Mouse (Mus musculus): ENCODE results near the gene Krt81. TPM values are rescaled to one million over a fixed set of nuclear protein-coding genes. Genes with fewer than 3 reads are reported as not detected.

The Krt81 gene
- polyA plus RNA-seq, 1 experiment from 2014 or later: 0.35 TPM

DNA sequence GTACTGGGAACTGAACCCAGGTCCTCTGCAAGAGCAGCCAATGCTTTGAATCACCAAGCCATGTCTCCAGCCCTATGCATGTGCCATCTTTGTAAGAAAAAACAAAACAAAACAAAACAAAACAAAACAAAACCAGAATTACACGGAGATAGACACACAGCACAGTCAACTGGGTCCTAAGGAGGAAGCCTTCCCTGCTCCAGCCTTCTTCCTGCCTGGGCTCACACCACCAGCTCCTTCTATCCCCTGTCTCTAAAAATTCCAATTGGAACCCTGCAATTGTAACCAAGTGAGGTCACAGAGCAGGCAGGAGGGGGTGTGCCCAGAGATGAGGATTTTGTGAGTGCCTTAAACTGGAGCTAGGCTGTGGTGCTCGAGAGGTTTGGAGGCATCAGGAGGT, 16.1 kb downstream of the Krt81 start, which contains the start of gene Krt88:
Gene Krt88, plus strand, starts transcription at position 301 of the 400 bp plus-strand sequence.
- no peak within 1 kb of the TSS for H3K27ac ChIP-seq
- no peak within 1 kb of the TSS for H3K4me2 ChIP-seq
- no peak within 1 kb of the TSS for H3K4me3 ChIP-seq
- no peak for ATAC-seq (ENCODE audit: insufficient number of reproducible peaks, low FRiP score, low TSS enrichment, low read depth)
- H3K4me1 ChIP-seq: no peaks in the 10 kb centered on the region
- WGBS: 67% methylated on average over 2 of the region's 2 CpGs
- no peak within 1 kb of the TSS for H3K9ac ChIP-seq
- H3K9me3 ChIP-seq: no peaks in the 10 kb centered on the region
- 0 out of 2 replicates have a peak, but pooled peaks cover 3% of the 10 kb centered on the region for H3K27me3 ChIP-seq
- H3K36me3 ChIP-seq: no peaks in the 10 kb centered on the region

DNA sequence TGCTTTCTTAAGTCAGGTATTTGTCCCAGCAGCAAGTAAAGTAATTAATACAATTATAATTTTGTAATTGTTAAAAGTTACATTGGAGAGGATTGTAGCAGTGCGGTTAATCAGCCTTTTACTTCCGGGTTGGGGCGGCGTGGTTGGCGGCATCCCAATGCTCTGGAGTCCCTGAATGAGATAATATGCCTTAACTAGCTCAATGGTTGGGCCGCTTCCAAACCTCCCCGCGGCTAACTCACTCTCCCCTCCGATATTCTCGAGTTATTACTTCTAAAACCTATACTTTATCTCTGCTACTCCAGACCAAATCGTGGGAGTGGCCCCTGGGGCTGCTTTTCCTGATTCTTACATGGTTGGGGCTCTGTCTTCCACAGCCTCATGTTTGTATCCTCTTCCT, 17.0 kb downstream of the Krt81 start:
- H3K9me3 ChIP-seq: no peaks in the 10 kb centered on the region
- no peak overlapping the region for H3K27ac ChIP-seq
- no peak overlapping the region for H3K9ac ChIP-seq
- ATAC-seq (ENCODE audit: insufficient number of reproducible peaks, low FRiP score, low TSS enrichment, low read depth): no peak
- H3K4me1 ChIP-seq: no peaks in the 10 kb centered on the region
- 59% methylated on average over 11 of the region's 11 CpGs for WGBS
- no peaks in the 10 kb centered on the region for H3K36me3 ChIP-seq
- H3K4me3 ChIP-seq: no peak overlapping the region
- no peak overlapping the region for H3K4me2 ChIP-seq
- no peaks in the 10 kb centered on the region for H3K27me3 ChIP-seq

DNA sequence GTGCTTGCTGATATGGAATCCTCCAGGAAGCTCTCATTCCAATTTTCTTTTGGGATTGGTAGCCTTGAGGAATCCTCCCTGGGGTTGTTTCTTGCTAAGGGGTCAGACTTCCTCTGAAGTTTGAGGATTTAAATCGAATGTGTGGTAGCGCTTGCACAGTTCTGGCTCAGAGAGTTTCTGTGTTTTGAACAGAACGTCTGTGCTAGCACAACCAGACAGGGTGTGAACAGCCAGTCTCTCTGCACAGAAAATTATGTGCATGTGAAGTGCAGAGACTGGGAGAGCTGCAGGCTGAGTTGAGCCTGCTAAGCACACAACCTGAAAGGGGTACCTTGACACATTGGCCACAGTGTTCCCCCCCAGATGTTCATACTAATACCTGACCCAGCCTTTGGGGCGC, 22.7 kb downstream of the Krt81 start:
- H3K4me3 ChIP-seq: no peak overlapping the region
- peaks cover 44% of the 10 kb centered on the region for H3K27me3 ChIP-seq
- ATAC-seq (ENCODE audit: insufficient number of reproducible peaks, low FRiP score, low TSS enrichment, low read depth): no peak
- H3K36me3 ChIP-seq: no peaks in the 10 kb centered on the region
- no peaks in the 10 kb centered on the region for H3K9me3 ChIP-seq
- no peak overlapping the region for H3K4me2 ChIP-seq
- H3K4me1 ChIP-seq: peaks cover 7% of the 10 kb centered on the region
- H3K9ac ChIP-seq: no peak overlapping the region
- no peak overlapping the region for H3K27ac ChIP-seq
- WGBS: 58% methylated on average over 4 of the region's 4 CpGs

- peak within 1 kb of the TSS; percentile 33; the same call in 1 of the 2 replicates for H3K27ac ChIP-seq
- ATAC-seq (ENCODE audit: insufficient number of reproducible peaks, low FRiP score, low TSS enrichment, low read depth): no peak
- H3K9ac ChIP-seq: 0 out of 2 replicates have a peak within 1 kb of the TSS, but pooled peaks have one; percentile 23
Observed at GRCm38 (mm10) chr15:101438555-101438954, 25.0 kb downstream of the Krt81 start, which contains the start of gene Krt87. Gene Krt87 (minus strand): TSS chr15:101438804.

DNA sequence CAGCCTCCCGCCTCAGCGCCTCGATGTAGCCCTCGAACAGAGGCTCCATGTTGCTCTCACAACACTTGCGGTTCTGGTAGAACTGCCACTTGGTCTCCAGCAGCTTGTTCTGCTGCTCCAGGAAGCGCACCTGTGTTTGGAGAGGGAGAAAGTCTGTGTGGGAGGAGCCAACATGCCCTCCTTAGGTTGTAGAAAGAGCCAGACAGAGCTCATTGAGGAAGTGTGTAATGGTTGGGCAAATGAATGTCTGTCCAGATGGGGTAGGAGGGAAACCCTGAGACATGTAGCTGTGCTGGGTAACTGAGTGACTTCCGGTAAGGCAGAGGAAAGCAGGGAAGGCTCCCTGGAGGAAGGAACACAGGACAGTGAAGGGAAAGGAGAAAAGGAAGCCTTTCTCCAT, 26.9 kb downstream of the Krt81 start:
- no peak overlapping the region for H3K4me2 ChIP-seq
- H3K9ac ChIP-seq: no peak overlapping the region
- WGBS: 82% methylated on average over 7 of the region's 7 CpGs
- H3K27me3 ChIP-seq: peaks cover 44% of the 10 kb centered on the region
- no peak overlapping the region for H3K27ac ChIP-seq
- no peak overlapping the region for H3K4me3 ChIP-seq
- no peaks in the 10 kb centered on the region for H3K9me3 ChIP-seq
- peaks cover 7% of the 10 kb centered on the region for H3K4me1 ChIP-seq
- no peaks in the 10 kb centered on the region for H3K36me3 ChIP-seq
- no peak for ATAC-seq (ENCODE audit: insufficient number of reproducible peaks, low FRiP score, low TSS enrichment, low read depth)

More at GRCm38 (mm10) chr15:101438555-101438954, 25.0 kb downstream of the Krt81 start, which contains the start of gene Krt87:
- peak within 1 kb of the TSS; percentile 43 for H3K4me2 ChIP-seq
- peaks cover 7% of the 10 kb centered on the region for H3K4me1 ChIP-seq
- H3K4me3 ChIP-seq: peak within 1 kb of the TSS; percentile 27
- 2% methylated on average over 33 of the region's 34 CpGs for WGBS
- no peaks in the 10 kb centered on the region for H3K36me3 ChIP-seq
- H3K27me3 ChIP-seq: peaks cover 44% of the 10 kb centered on the region
- no peaks in the 10 kb centered on the region for H3K9me3 ChIP-seq

DNA sequence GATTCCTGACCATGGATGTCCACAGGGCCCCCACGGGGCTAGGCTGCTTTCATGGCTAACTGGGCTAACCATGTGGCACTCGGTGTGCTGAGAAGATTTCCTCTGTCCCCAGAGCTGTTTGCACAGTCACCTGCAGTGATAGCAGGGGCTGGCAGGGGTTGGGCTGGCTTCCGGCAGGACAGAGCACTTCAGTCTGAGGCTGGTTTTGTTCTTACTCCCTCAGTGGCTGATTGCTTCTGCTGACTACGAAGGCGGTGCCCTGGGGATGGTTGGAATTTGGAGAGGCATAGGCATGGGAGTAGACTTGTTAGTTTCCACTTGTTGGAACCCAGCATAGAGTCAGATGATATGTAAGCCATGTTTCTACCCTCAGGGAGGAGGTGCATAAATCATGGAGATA, 38.6 kb downstream of the Krt81 start:
- Histone ChIP-seq H3K4me1 (peaks cover 4% of the 10 kb centered on the region; the same call in 1 of the 2 replicates), H3K4me2 (no peak overlapping the region), H3K27ac (peak overlapping the region; percentile 47; the same call in 1 of the 2 replicates), H3K4me3 (no peak overlapping the region), H3K27me3 (no peaks in the 10 kb centered on the region), H3K36me3 (no peaks in the 10 kb centered on the region), H3K9me3 (no peaks in the 10 kb centered on the region), H3K9ac (no peak overlapping the region)
- 28% methylated on average over 5 of the region's 5 CpGs for WGBS
- ATAC-seq (ENCODE audit: insufficient number of reproducible peaks, low FRiP score, low TSS enrichment, low read depth): no peak

DNA sequence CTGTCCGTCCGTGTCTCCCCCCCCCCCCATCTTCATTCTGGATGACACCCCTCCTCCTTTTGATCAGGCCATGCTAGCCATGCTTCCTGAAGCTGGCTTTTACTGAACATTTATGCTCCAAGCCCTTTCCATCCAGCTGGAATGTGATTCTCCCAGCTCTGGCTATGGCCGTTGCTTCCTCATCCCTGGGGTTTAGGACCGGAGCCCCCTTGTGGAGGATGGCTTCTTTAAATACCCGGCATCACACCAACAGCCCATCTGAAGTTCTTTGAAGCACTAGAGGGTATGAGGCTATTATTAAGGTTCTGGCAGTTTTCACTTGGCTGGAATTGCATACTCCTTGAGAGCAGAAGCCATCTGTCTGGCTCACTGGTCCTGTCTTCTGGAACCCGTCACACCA, 42.6 kb downstream of the Krt81 start:
- ATAC-seq (ENCODE audit: insufficient number of reproducible peaks, low FRiP score, low TSS enrichment, low read depth): no peak
- no peak overlapping the region for H3K4me3 ChIP-seq
- no peak overlapping the region for H3K9ac ChIP-seq
- no peak overlapping the region for H3K4me2 ChIP-seq
- no peaks in the 10 kb centered on the region for H3K9me3 ChIP-seq
- H3K4me1 ChIP-seq: peaks cover 4% of the 10 kb centered on the region; the same call in 1 of the 2 replicates
- H3K36me3 ChIP-seq: no peaks in the 10 kb centered on the region
- H3K27me3 ChIP-seq: no peaks in the 10 kb centered on the region
- WGBS: 53% methylated on average over 6 of the region's 6 CpGs
- H3K27ac ChIP-seq: no peak overlapping the region

GRCm38 (mm10) chr15:101418950-101419349, 44.6 kb downstream of the Krt81 start:
- no peak overlapping the region for H3K4me3 ChIP-seq
- peaks cover 9% of the 10 kb centered on the region for H3K27me3 ChIP-seq
- 71% methylated on average over 4 of the region's 4 CpGs for WGBS
- H3K4me2 ChIP-seq: no peak overlapping the region
- H3K9ac ChIP-seq: no peak overlapping the region
- no peaks in the 10 kb centered on the region for H3K9me3 ChIP-seq
- H3K4me1 ChIP-seq: 0 out of 2 replicates have a peak, but pooled peaks cover 5% of the 10 kb centered on the region
- no peaks in the 10 kb centered on the region for H3K36me3 ChIP-seq
- no peak overlapping the region for H3K27ac ChIP-seq
- ATAC-seq (ENCODE audit: insufficient number of reproducible peaks, low FRiP score, low TSS enrichment, low read depth): no peak

DNA sequence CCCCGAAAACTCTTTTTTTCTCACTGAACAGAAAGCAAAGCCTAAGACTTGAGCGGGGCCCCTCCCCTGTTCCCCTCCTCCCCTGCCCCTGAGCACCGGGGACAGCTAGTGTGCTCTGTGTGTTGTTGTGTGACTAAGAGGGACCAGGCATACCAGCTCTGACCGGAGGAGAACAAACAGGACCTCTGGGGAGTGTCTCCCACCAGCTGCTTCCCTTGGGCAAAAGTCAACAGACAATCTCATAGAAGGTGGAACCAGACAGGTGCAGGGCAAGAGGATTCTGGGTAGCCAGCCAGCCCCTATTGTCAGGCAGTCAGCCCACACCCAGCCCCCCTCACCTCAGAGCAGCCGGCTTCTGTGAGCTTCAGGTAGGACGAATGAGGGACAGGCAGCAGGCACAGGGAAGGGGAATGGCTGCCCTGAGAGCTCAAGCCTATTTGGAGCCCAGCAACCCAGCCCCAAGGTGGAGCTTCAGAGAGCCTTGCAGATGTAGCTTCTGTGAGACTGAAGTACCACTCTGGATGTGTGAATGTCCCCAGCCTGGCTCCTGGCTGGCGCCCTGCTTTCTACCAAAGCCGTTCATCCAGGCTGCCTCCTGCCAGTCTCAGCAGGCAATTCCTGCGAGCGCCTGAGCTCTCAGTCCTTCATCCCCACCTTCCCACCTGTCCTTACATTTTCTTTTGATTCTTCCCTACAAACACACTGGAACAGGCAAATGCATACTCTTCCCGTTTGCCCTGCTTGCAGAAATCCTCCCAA, 48.6 kb downstream of the Krt81 start:
- Histone ChIP-seq H3K4me2 (no peak overlapping the region), H3K27ac (no peak overlapping the region), H3K4me1 (peaks cover 24% of the 10 kb centered on the region), H3K9me3 (no peaks in the 10 kb centered on the region), H3K4me3 (no peak overlapping the region), H3K36me3 (no peaks in the 10 kb centered on the region), H3K9ac (no peak overlapping the region), H3K27me3 (peaks cover 30% of the 10 kb centered on the region)
- ATAC-seq (ENCODE audit: insufficient number of reproducible peaks, low FRiP score, low TSS enrichment, low read depth): no peak
- 39% methylated on average over 11 of the region's 11 CpGs for WGBS

DNA sequence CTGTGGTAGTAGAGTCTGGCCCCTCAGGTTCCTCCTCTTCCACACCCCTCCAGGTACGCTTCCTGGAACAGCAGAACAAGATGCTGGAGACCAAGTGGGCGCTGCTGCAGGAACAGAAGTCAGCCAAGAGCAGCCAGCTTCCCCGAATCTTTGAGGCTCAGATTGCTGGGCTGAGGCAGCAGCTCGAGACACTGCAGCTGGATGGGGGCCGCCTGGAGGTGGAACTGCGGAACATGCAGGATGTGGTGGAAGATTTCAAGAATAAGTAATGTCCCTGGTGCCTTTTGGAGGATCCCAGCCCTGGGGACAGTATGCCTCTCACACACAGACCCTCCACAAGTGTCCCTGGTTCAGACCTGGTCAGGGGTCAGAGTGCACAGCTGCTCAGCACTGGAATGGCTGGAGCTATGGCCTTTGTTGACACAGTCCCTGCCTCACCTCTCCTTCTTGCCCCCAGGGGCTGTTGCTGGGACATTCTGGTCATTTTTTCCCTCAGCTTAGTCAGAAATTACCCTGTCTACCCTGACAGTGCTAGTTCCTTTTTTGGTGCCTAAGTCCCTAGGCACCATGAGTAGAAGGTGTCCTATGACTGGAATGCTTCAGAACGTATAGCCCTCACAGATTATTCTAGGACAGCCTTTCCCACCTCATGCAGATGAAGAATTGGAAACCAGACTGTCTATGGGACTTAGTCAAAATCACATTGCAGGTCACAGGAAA, 49.5 kb downstream of the Krt81 start:
- Histone ChIP-seq H3K27ac (no peak overlapping the region), H3K36me3 (no peaks in the 10 kb centered on the region), H3K9me3 (no peaks in the 10 kb centered on the region), H3K4me2 (no peak overlapping the region), H3K4me3 (no peak overlapping the region), H3K27me3 (peaks cover 30% of the 10 kb centered on the region), H3K4me1 (peaks cover 24% of the 10 kb centered on the region), H3K9ac (no peak overlapping the region)
- WGBS: 37% methylated on average over 7 of the region's 7 CpGs
- ATAC-seq (ENCODE audit: insufficient number of reproducible peaks, low FRiP score, low TSS enrichment, low read depth): no peak

DNA sequence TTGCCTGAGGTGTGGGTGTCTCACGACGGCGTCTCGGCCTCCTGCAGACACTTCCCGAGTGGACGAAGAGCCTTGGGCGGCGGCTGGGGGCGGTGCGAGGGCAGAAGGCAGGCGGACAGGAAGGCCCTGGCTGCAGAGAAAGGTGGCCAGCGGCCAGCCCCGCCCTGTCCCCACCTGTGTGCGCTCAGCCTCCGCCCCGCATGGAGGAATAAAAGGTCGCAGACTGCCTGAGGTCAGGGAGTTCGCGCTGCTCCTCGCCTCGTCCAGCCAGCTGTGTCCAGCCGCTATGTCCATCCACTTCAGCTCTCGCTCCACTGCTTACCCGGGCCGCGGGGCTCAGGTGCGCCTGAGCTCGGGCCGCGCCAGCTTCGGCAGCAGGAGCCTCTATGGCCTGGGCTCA, 51.4 kb downstream of the Krt81 start:
- Histone ChIP-seq H3K27ac (no peak overlapping the region), H3K36me3 (no peaks in the 10 kb centered on the region), H3K9me3 (no peaks in the 10 kb centered on the region), H3K4me3 (0 out of 2 replicates have a peak overlapping the region, but pooled peaks have one; percentile 6), H3K27me3 (peaks cover 30% of the 10 kb centered on the region), H3K4me1 (peaks cover 24% of the 10 kb centered on the region), H3K4me2 (peak overlapping the region; percentile 20; the same call in 1 of the 2 replicates), H3K9ac (no peak overlapping the region)
- WGBS: 30% methylated on average over 26 of the region's 31 CpGs
- no peak for ATAC-seq (ENCODE audit: insufficient number of reproducible peaks, low FRiP score, low TSS enrichment, low read depth)

DNA sequence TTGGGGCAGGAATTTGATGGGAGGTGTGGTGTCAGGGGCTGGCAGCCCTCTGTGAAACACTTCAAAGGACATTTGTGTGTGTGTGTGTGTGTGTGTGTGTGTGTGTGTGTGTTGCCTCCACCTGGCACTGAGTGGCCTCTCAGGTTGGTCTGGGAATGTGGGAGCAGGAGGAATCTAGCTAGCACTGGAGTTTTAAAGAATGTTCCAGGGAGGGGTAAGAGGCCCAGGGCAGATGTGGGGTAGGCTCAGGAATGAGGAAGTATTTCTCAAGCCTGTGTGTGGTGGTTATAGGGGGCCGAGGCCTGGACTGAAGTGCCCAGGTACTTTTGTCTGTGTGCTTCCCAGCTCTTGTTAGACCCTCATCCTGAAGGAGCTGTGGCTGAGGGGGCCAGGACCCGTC, 52.8 kb downstream of the Krt81 start, which contains the start of gene Krt7:
Gene Krt7, plus strand, starts transcription at position 269 of the 400 bp plus-strand sequence.
- H3K27ac ChIP-seq: peak within 1 kb of the TSS; percentile 24; the same call in 1 of the 2 replicates
- H3K9ac ChIP-seq: no peak within 1 kb of the TSS
- H3K9me3 ChIP-seq: no peaks in the 10 kb centered on the region
- H3K4me2 ChIP-seq: peak within 1 kb of the TSS; percentile 20; the same call in 1 of the 2 replicates
- H3K4me1 ChIP-seq: peaks cover 24% of the 10 kb centered on the region
- 0 out of 2 replicates have a peak, but pooled peaks have one; percentile 17 for ATAC-seq (ENCODE audit: insufficient number of reproducible peaks, low FRiP score, low TSS enrichment, low read depth)
- H3K27me3 ChIP-seq: peaks cover 30% of the 10 kb centered on the region
- no peaks in the 10 kb centered on the region for H3K36me3 ChIP-seq
- H3K4me3 ChIP-seq: 0 out of 2 replicates have a peak within 1 kb of the TSS, but pooled peaks have one; percentile 6
- WGBS: 23% methylated on average over 2 of the region's 2 CpGs
